Mouse (Mus musculus) midbrain, embryonic 11.5 days (tissue): ENCODE measurements around the gene Kif19a. TPM values are rescaled to one million over a fixed set of nuclear protein-coding genes. Genes with fewer than 3 reads are reported as not detected.

Experiments used
- ATAC-seq: fragments of 200-750 bp; cut with Nextera tagmentation; 2 replicates; pipeline ENCODE4 v1.8.0; 2017; ENCODE audit warnings: moderate TSS enrichment, moderate library complexity; ENCODE audit not compliant: low FRiP score
- DNase-seq: peaks from one replicate; pipeline ENCODE4 v3.0.0; 2015; ENCODE audit warnings: low spot score; ENCODE audit errors: missing footprints
- H3K27ac ChIP-seq: fragments of 300-500 bp; sonication (generic); 2 replicates; pipeline ENCODE4 v1.5.1; 2014; ENCODE audit warnings: low read depth, low read length
- H3K27me3 ChIP-seq: fragments of 300-500 bp; sonication (generic); 2 replicates; pipeline ENCODE4 v1.6.1; 2014; ENCODE audit warnings: mild to moderate bottlenecking, low read length, moderate library complexity, mixed read lengths; ENCODE audit not compliant: control insufficient read depth, insufficient read depth
- H3K36me3 ChIP-seq: fragments of 300-500 bp; sonication (generic); 2 replicates; pipeline ENCODE4 v1.6.1; 2014; ENCODE audit warnings: mild to moderate bottlenecking, low read length, moderate library complexity, mixed read lengths; ENCODE audit not compliant: control insufficient read depth, insufficient read depth
- H3K4me1 ChIP-seq: fragments of 300-500 bp; sonication (generic); 2 replicates; pipeline ENCODE4 v1.6.1; 2014; ENCODE audit warnings: low read length; ENCODE audit not compliant: control insufficient read depth, insufficient read depth
- H3K4me2 ChIP-seq: fragments of 300-500 bp; sonication (generic); 2 replicates; pipeline ENCODE4 v1.6.1; 2014; ENCODE audit warnings: mild to moderate bottlenecking, moderate library complexity
- H3K4me3 ChIP-seq: fragments of 300-500 bp; sonication (generic); 2 replicates; pipeline ENCODE4 v1.5.1; 2014; ENCODE audit warnings: low read depth, low read length
- H3K9ac ChIP-seq: fragments of 300-500 bp; sonication (generic); 2 replicates; pipeline ENCODE4 v1.6.1; 2014; ENCODE audit warnings: low read length
- H3K9me3 ChIP-seq: fragments of 300-500 bp; sonication (generic); 2 replicates; pipeline ENCODE4 v1.6.1; 2016; ENCODE audit warnings: low read length; ENCODE audit not compliant: control insufficient read depth
- WGBS: fragments of 180-500 bp; shearing (Covaris S2); extraction: QIAGEN DNeasy Blood & Tissue Kit; methylation state at CpG from one replicate; pipeline ENCODE4 v1.1.7; 2014; 5-methylcytosine and 5-hydroxymethylcytosine counted together
- polyA plus RNA-seq: library from polyadenylated mRNA; unstranded; fragments of >200 nt; fragmentation: Nextera tagmentation; extraction: Ambion mirVana; gene quantifications from 2 replicates; pipeline ENCODE4 v1.2.1, GENCODE M21; 2014

Kif19a gene
- polyA plus RNA-seq, 1 experiment from 2014 or later, result 0.94 TPM

DNA sequence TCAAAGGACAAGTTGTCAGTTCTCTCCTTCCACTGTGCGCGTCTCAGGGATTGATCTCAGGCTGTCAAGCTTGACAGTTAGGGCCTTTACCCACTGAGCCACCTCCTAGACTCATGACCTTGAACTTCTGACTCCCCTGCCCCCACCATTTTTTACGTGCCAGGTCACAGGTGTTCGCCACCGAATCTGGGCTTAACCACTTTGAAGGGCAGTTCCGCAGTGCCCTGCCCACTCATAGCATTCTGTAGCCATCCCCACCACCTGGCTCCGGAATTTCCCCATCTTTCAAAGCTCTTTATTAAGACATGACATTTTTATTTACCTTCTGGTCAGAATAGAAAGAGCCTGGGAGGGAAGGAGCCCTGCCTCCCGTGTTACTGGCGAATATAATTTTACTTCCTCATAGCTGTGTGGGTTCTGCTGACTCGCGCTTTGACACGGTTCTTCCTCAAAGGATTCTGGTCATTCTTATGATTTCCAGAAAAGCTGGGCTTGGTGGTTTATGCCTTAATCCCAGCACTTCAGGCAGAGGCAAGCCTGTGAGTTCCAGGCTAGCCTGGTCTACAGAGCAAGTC is 17.5 kb upstream of the Kif19a start:
- no peak overlapping the region for H3K27ac ChIP-seq
- H3K4me3 ChIP-seq, result no peak overlapping the region
- ATAC-seq, result no peak
- no peak for DNase-seq
- no peaks in the 10 kb centered on the region for H3K9me3 ChIP-seq
- WGBS, result 87% methylated on average over 12 of the region's 12 CpGs
- no peak overlapping the region for H3K4me2 ChIP-seq
- no peak overlapping the region for H3K9ac ChIP-seq
- H3K36me3 ChIP-seq, result no peaks in the 10 kb centered on the region
- no peaks in the 10 kb centered on the region for H3K4me1 ChIP-seq
- H3K27me3 ChIP-seq, result peaks cover 4% of the 10 kb centered on the region

GRCm38 (mm10) chr11:114769911-114770310 is 4.7 kb downstream of the Kif19a start:
- Histone ChIP-seq H3K9ac (no peak overlapping the region), H3K27me3 (peaks cover 9% of the 10 kb centered on the region), H3K4me1 (no peaks in the 10 kb centered on the region; the same call in 1 of the 2 replicates), H3K9me3 (no peaks in the 10 kb centered on the region), H3K27ac (no peak overlapping the region), H3K4me2 (no peak overlapping the region), H3K4me3 (no peak overlapping the region), H3K36me3 (no peaks in the 10 kb centered on the region)
- no peak for DNase-seq
- no peak for ATAC-seq
- 53% methylated on average over 6 of the region's 6 CpGs for WGBS

DNA sequence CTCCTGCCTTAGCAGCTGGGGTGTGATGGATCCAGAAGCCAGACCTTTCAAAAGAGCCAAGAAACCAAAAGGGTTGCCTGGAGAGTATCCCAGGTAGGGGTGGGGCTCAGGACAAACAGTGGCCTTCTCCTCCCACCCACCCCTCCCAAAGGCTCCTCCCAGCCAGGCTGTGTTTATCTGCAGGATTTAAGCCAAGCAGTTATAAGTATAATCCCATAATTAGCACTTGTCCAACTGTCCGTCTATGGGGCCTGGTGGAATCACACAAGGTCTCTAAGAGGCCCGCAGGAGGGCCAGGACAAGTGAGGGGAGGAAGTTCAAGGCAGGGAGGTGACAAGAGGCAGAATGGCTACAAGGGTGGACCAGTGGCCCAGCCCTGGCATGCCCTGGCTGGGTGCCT is 6.7 kb downstream of the Kif19a start:
- Histone ChIP-seq H3K4me1 (no peaks in the 10 kb centered on the region), H3K36me3 (no peaks in the 10 kb centered on the region), H3K27ac (no peak overlapping the region), H3K4me3 (no peak overlapping the region), H3K9ac (no peak overlapping the region), H3K9me3 (no peaks in the 10 kb centered on the region), H3K4me2 (no peak overlapping the region), H3K27me3 (peaks cover 3% of the 10 kb centered on the region; the same call in 1 of the 2 replicates)
- ATAC-seq (no peak), DNase-seq (no peak)
- WGBS, result 55% methylated on average over 2 of the region's 2 CpGs

GRCm38 (mm10) chr11:114780076-114780475 is 14.9 kb downstream of the Kif19a start:
- 31% methylated on average over 9 of the region's 9 CpGs for WGBS
- no peak overlapping the region for H3K9ac ChIP-seq
- H3K4me3 ChIP-seq, result no peak overlapping the region
- no peaks in the 10 kb centered on the region for H3K36me3 ChIP-seq
- no peak overlapping the region for H3K4me2 ChIP-seq
- DNase-seq (peak; percentile 92), ATAC-seq (peak; percentile 51; the same call in 1 of the 2 replicates)
- peak overlapping the region; percentile 3 for H3K27ac ChIP-seq
- peaks cover 10% of the 10 kb centered on the region for H3K4me1 ChIP-seq
- no peaks in the 10 kb centered on the region for H3K9me3 ChIP-seq
- H3K27me3 ChIP-seq, result peaks cover under 1% of the 10 kb centered on the region; the same call in 1 of the 2 replicates

- H3K36me3 ChIP-seq, result 0 out of 2 replicates have a peak, but pooled peaks cover under 1% of the 10 kb centered on the region
- peak overlapping the region; percentile 51; the same call in 1 of the 2 replicates for H3K9ac ChIP-seq
- DNase-seq (no peak), ATAC-seq (no peak)
- H3K27ac ChIP-seq, result no peak overlapping the region
- H3K4me3 ChIP-seq, result peak overlapping the region; percentile 20; the same call in 1 of the 2 replicates
- H3K4me2 ChIP-seq, result peak overlapping the region; percentile 41
- peaks cover 43% of the 10 kb centered on the region for H3K27me3 ChIP-seq
- WGBS, result 50% methylated on average over 10 of the region's 10 CpGs
- H3K9me3 ChIP-seq, result no peaks in the 10 kb centered on the region
- peaks cover 13% of the 10 kb centered on the region for H3K4me1 ChIP-seq
Measured at GRCm38 (mm10) chr11:114785892-114786291, 20.7 kb downstream of the Kif19a start.

GRCm38 (mm10) chr11:114786326-114786725 is 21.1 kb downstream of the Kif19a start:
- peak overlapping the region; percentile 51 for H3K9ac ChIP-seq
- ATAC-seq (peak; percentile 45), DNase-seq (peak; percentile 93)
- 0 out of 2 replicates have a peak, but pooled peaks cover 4% of the 10 kb centered on the region for H3K36me3 ChIP-seq
- 1% methylated on average over 43 of the region's 43 CpGs for WGBS
- H3K4me1 ChIP-seq, result peaks cover 17% of the 10 kb centered on the region
- no peaks in the 10 kb centered on the region for H3K9me3 ChIP-seq
- peak overlapping the region; percentile 20 for H3K4me3 ChIP-seq
- H3K4me2 ChIP-seq, result peak overlapping the region; percentile 41
- H3K27ac ChIP-seq, result no peak overlapping the region
- peaks cover 48% of the 10 kb centered on the region for H3K27me3 ChIP-seq

DNA sequence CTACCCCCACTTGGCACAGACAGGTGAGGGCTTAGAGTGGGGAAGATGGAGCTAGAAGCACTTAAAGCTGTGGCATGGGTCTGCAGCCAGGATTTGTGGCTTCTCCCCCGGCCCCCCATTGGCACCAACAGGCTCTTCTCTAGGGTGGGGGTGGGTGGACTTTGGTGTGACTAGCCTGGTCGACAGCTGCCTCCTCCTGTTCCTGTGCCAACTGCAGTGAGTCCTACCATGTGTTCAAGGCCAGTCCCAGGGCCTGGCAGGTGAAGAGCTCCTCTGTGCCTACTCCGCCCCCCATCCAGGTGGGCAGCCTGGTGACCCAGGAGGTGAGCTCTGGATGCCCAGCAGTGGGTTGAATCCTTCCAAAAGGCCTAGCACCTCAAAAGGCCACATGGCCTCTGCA is 22.4 kb downstream of the Kif19a start:
- no peak for ATAC-seq
- H3K4me1 ChIP-seq, result peaks cover 30% of the 10 kb centered on the region
- WGBS, result 80% methylated on average over 3 of the region's 3 CpGs

DNA sequence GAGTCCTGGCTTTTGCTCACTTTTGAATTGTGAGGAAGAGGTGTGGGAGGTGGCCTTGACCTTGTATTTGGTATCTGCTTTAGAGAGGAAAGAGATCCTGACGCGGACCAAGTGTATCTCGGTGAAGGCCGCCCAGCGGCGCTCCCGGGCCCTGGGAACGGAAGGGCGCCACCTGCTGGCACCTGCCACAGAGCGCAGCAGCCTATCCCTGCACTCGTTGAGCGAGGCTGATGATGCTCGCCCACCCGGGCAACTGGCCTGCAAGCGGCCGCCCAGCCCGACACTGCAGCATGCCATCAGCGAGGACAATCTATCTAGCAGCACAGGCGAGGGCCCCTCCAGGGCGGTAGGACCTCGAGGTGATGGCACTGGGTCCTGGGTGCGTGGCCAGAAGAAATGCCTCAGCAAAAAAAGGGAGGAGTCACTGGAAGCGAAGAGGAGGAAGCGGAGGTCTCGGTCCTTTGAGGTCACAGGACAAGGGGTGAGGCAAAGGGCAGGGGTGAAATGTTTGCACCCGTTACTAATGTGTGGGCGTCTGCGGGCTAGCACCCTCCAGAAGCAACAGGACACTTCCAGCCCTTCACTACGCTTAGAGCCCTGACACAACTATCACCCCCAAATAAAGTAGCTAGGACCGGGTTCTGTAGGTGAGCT is 24.0 kb downstream of the Kif19a start:
- 0 out of 2 replicates have a peak, but pooled peaks cover 4% of the 10 kb centered on the region for H3K36me3 ChIP-seq
- H3K9ac ChIP-seq, result no peak overlapping the region
- ATAC-seq (peak; percentile 69), DNase-seq (peak; percentile 99)
- peaks cover 64% of the 10 kb centered on the region for H3K27me3 ChIP-seq
- H3K4me1 ChIP-seq, result peaks cover 45% of the 10 kb centered on the region
- no peak overlapping the region for H3K4me2 ChIP-seq
- no peak overlapping the region for H3K27ac ChIP-seq
- WGBS, result 13% methylated on average over 30 of the region's 30 CpGs
- H3K4me3 ChIP-seq, result no peak overlapping the region
- H3K9me3 ChIP-seq, result no peaks in the 10 kb centered on the region

More for the DNA sequence above, 22.4 kb downstream of the Kif19a start:
- Histone ChIP-seq H3K4me2 (no peak overlapping the region), H3K9me3 (no peaks in the 10 kb centered on the region), H3K9ac (no peak overlapping the region), H3K27ac (no peak overlapping the region), H3K4me3 (no peak overlapping the region), H3K36me3 (0 out of 2 replicates have a peak, but pooled peaks cover 4% of the 10 kb centered on the region), H3K27me3 (peaks cover 60% of the 10 kb centered on the region)
- DNase-seq, result no peak

- Histone ChIP-seq H3K27me3 (peaks cover 64% of the 10 kb centered on the region), H3K36me3 (0 out of 2 replicates have a peak, but pooled peaks cover 4% of the 10 kb centered on the region), H3K9me3 (no peaks in the 10 kb centered on the region), H3K4me1 (peaks cover 48% of the 10 kb centered on the region), H3K4me2 (no peak overlapping the region), H3K4me3 (no peak overlapping the region), H3K9ac (no peak overlapping the region), H3K27ac (no peak overlapping the region)
- DNase-seq (peak; percentile 89), ATAC-seq (no peak)
- 62% methylated on average over 9 of the region's 9 CpGs for WGBS
Measured at GRCm38 (mm10) chr11:114789716-114790115, 24.5 kb downstream of the Kif19a start.
